Mouse (Mus musculus): Measurements from ENCODE around the gene Aff3.
A peak's percentile ranks its signal among the peaks of the same experiment; 100 is the strongest.

Aff3 gene

DNA sequence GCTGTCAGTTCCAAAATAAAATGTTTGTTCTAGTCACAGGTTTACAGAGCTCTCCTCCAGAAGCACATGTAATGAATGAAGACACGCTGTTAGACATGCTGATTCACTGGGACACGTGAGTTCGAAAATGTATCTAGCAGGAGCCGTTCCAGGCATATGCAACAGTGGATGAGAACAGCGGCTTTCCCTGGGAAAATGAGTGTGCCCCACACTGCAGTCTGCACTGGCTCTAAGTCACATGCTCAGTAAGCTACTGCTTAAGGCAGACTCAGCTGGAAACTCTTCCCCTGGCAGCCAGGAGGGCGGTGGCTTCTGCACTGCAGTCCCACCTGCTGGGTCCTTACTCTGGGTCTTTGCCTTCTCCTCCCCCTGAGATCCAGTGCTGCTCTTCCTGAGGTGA lies 271.2 kb downstream of the Aff3 start:
- no peak for DNase-seq (ENCODE audit: low read depth, low spot score)

- peak; percentile 12 for DNase-seq (ENCODE audit: low read depth, low spot score)
These were observed 271.8 kb downstream of the Aff3 start for GRCm38 (mm10) chr1:38392928-38393327.

- DNase-seq (ENCODE audit: low read depth, low spot score) = no peak
These were observed 273.9 kb downstream of the Aff3 start for GRCm38 (mm10) chr1:38390886-38391249.

DNA sequence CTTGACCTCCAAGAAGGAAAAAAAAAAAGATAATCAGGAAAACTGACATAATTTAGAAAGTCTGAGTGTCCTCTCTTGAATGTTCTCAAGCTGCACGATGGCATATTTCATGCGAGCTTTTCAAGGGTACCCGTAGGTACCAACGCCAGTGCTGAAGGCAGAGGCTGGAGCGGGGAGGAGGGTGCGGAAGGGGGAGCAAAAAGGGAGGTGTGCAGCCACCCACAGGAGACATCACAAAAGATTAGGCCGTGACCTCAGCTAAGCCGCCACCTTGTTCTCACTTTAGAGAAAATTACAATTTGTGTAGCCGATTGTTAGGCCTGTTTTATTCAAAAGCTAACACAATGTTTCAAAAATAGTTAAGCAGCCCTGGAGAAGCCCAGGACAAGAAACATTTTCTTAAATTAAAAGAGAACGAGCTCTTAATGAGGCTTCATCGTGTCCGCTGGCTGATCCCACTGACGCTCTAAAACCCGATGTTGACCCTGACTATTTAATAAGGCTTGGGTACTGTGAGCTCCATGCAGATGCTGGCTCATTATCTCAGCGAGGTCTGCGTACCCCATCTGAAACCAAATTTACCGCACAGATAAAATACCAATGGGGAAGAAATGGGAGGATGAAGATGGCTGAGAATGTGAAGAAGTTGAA lies 274.4 kb downstream of the Aff3 start:
- no peak for DNase-seq (ENCODE audit: low read depth, low spot score)

DNA sequence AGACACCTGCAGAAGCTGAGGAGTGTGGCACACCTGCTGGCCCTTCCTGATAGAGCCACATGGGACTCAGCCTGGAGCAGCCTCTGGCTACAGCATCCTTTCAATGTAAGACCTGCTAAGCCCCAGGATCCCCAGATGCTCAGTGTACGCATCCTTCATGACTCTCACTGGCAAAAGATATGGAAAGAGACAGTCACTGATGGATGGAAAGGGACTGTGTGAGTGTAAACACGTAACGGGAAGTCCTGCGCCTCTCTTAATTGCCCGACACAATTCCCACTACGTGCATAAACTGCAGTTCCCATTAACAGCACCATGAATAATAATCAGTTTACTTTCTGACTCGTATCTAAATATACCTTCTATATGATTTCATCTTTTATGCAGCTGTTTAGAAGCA lies 275.2 kb downstream of the Aff3 start:
- no peak for DNase-seq (ENCODE audit: low read depth, low spot score)

DNA sequence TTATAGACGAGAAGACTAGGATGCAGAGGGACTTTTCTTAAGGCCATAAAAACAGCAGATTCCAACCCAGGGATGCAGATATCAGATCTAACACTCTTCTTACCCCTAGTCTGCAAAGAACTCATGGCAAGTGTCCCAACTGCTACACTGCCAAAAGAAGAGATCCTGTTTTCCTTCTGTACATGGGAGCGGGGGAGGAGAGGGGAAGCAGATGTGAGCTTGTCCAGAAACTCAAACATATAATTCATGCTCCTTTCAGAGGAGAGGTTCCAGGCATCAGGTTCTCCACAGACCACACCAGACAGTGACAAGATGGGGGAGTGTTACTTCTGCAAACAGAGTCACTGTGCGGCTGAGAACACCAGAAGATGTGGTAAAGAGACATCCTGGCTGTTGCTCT lies 276.3 kb downstream of the Aff3 start:
- DNase-seq (ENCODE audit: low read depth, low spot score) = no peak

DNA sequence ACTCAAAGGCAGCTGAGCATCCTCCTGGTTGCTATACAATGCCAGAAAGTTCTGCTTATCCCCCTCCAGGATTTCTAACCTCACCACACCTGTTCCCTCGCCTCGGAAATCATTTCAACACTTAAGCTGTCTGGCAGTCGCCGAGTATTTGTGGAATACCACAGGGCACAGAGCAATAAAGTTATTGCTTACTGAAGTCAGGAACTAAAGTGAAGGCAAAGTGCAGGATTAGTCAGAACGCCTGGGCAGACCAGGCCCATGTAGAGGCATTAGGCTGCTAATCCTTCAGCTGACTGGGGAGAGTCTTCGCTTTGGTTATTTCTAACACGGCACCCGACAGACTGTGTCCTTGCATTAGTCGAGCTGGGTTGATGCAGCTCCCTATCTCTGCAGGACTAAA lies 277.3 kb downstream of the Aff3 start:
- DNase-seq (ENCODE audit: low read depth, low spot score) = no peak

GRCm38 (mm10) chr1:38384457-38385121 lies 280.2 kb downstream of the Aff3 start:
- no peak for DNase-seq (ENCODE audit: low read depth, low spot score)

DNA sequence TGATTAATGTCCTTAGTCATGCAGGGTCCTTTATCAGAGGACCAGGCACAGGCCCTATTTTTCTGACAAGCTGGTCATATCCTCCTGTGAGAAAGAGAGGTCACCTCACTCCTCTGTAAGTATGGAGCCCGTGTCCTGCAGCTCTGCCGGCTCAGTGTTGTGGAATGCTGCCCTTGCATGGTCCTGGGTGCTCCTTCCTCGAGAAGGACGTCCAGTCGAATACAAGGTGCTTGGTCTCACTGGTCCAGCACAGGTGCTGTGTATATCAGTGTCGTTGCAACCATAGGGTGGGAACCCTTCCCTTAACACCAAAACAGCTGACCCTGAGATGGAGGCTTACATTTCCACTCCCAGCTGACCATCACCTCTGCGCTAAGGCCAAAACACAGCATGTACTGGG lies 280.7 kb downstream of the Aff3 start:
- DNase-seq (ENCODE audit: low read depth, low spot score) = no peak

DNA sequence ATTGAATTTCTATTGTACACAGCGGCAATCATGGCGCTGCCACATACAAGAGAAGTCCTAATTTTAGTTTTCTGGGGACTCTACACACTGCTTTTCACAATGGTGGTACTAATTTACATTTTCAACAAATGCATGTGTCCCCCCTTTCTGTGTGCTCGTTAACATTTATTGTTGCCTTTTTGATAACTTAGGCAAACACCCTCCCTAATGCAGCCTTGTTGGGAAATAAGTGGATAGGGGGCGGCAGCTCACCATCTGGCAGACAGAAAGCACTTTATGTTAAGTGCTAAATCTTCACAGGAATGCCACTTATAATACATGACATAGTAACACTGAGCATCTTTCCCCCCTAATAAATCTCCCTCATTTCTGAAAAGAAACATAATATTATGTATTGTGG lies 282.1 kb downstream of the Aff3 start:
- DNase-seq (ENCODE audit: low read depth, low spot score) = no peak

DNA sequence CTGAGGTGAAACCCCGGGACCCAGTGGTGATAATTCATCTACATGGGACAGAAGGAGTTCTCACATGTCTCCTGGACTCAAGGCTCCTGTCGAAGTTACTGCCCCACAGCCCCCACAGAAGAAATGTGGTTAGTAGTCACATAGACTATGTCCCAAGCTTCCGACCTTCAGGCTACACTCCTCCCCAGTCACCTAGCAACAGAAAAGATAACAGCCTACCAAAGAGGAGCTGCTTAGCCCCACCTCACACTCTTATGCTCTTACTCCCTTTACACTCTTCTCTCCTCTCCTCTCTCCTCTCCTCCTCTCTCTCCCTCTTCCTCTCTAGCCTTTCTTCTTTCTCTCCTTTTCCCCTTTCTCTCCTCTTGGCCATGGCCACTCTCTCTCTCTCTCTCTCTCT lies 286.8 kb downstream of the Aff3 start:
- no peak for DNase-seq (ENCODE audit: low read depth, low spot score)

DNA sequence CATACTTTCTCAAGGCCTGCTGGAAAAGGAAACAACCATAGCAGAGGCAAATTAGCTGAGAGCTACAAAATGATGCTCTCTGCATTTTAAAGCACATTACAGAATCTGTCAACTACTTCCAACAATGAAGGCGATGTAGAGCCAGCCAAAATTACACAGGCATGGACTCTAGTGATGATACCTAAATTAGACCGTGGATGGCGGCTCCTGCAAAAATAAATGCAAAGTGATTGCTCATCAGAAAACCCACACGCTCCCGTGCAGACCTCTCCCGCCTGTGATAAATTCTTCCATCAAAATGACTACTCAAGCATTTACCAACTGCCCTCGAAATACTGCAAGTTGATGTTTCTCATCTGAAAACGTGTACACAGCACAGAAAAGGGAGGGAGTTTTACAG lies 295.6 kb downstream of the Aff3 start:
- no peak for DNase-seq (ENCODE audit: low read depth, low spot score)

DNA sequence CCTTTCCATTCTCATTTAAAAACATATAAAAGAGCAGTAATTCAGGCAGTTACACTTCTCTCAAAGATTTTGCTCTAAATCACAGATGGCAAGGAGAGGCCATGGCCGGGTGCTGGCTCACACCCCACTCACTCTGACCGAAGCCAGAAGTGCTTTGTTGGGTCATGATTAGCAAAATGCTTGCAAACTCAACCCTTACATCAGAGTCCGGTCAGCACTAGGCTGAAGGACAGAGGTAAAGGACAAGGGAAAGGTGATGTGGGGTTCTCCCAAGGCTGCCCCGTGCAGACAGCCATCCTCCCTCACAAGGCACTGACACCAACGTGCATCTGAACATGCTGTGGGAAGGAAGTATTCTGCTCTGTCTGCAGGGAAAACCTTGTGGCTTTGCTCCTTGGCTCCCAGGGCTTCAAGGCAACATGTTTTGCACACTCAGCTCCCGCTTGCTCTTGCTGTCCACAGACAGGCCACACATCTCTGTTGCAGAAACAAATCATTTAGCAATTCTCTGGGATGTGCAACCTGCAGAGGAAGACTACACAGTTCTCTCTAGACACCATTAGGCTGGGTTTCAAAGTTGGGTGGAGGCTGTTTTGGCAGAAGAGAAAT lies 296.6 kb downstream of the Aff3 start:
- DNase-seq (ENCODE audit: low read depth, low spot score) = no peak

GRCm38 (mm10) chr1:38367404-38368080 lies 297.2 kb downstream of the Aff3 start:
- DNase-seq (ENCODE audit: low read depth, low spot score) = no peak

DNA sequence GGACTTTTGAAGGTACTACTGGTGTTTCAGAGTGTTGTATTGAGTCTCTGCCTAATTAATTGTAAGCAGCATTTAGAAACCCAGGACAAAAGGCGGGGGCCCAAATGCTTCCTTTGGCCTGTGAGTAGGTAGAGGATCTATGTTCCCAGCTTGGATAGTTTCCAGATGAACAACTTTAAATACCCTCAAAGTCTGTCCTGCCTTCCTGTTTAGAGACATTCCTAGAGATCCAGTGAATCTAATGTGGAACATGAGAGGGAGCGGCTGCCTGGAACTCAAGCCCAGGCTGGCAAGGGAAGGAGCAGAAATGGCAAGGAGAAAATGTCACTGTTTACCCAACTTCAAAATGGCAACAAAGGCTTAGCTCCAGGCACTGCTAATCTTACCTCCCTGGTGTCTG lies 300.9 kb downstream of the Aff3 start:
- no peak for DNase-seq (ENCODE audit: low read depth, low spot score)

GRCm38 (mm10) chr1:38362275-38362674 lies 302.5 kb downstream of the Aff3 start:
- peak; percentile 6 for DNase-seq (ENCODE audit: low read depth, low spot score)

- DNase-seq (ENCODE audit: low read depth, low spot score) = no peak
These were observed 305.9 kb downstream of the Aff3 start for GRCm38 (mm10) chr1:38358797-38359349.

DNA sequence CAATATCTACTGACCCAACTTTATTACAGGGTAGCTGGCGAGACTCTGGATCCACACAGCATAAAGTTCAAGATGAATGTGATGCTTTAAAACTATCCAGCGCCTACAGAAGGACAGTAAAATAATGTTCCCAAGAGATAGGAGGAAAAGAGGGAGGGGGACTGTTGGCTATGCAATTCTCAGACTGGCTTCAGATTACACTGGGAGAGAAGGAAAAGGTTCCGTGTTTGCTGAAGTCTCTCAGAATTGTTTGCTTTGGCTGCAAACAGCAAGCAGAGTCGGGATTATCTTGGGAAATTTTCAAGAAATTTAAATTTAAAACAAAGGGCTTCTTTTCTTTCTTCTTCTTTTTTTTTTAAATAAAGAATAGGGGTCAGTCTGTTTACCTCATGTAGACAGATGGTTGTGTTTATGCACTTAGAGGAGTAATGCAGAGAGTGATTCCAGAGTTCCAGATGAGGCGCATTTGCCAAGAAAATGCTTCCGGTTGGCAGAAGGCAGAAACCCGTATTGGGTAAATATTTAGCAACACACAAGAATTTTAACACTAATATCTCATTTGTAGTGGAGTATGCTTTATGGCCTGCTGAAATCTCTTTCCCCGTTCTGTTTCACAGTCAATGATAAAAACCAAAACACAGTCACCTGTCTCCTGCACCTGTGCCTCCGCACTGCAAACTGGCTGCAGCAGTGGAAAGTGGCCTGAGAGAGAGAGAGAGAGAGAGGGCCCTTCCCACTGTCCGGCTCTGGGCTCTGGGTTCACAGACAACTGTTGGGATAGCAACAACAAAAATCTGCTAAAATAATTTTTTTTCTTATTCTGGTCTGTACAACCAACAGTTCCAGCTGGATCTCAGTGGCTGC lies 306.6 kb downstream of the Aff3 start:
- DNase-seq (ENCODE audit: low read depth, low spot score) = no peak

GRCm38 (mm10) chr1:38354585-38354984 lies 310.2 kb downstream of the Aff3 start:
- no peak for DNase-seq (ENCODE audit: low read depth, low spot score)

- no peak for DNase-seq (ENCODE audit: low read depth, low spot score)
These were observed 317.4 kb downstream of the Aff3 start for GRCm38 (mm10) chr1:38347346-38347745.

- DNase-seq (ENCODE audit: low read depth, low spot score) = no peak
These were observed 330.5 kb downstream of the Aff3 start for GRCm38 (mm10) chr1:38334206-38334605.
